Mouse (Mus musculus) forebrain, embryonic 10.5 days (tissue): ENCODE results near the gene Aspm. TPM values are rescaled to one million over a fixed set of nuclear protein-coding genes. Genes with fewer than 3 reads are reported as not detected.

Experiments
- polyA plus RNA-seq: library from polyadenylated mRNA; unstranded; fragments of >200 nt; fragmentation: Nextera tagmentation; extraction: Ambion mirVana; gene quantifications from 2 replicates; pipeline ENCODE4 v1.2.1, GENCODE M21; 2016

The Aspm gene
- polyA plus RNA-seq, 1 experiment from 2014 or later, result 24.7 TPM

Other genes with a start within 250 kb of the Aspm start
- 0.73 and 1.0 TPM in 2 replicates for gene Crb1, start 77.7 kb upstream of the Aspm start, polyA plus RNA-seq
- 10.6 and 12.0 TPM in 2 replicates for gene Zbtb41, start 32.5 kb upstream of the Aspm start, polyA plus RNA-seq
- not detected in 2 replicates for gene F13b, start 46.9 kb downstream of the Aspm start, polyA plus RNA-seq
- gene Cfhr1, start 105.5 kb downstream of the Aspm start, polyA plus RNA-seq, result not detected in 2 replicates